Mouse (Mus musculus) spleen, adult 2 months (tissue): ENCODE data around the gene Dyrk1a.

Experiments used
- CTCF ChIP-seq: fragments of 200-500 bp; IDR thresholded peaks from 2 replicates; pipeline ENCODE4 v1.5.1; 2011; ENCODE audit warnings: mild to moderate bottlenecking, inconsistent platforms; ENCODE audit not compliant: insufficient read depth, insufficient read length, insufficient replicate concordance; ENCODE audit errors: extremely low read depth
- POLR2A ChIP-seq: fragments of 200-500 bp; IDR thresholded peaks from 2 replicates; pipeline ENCODE4 v1.6.1; 2011; ENCODE audit warnings: low read depth, low read length, inconsistent platforms

GRCm38 (mm10) chr16:94652091-94652713 is 82.4 kb downstream of the Dyrk1a start:
- no peak for TF ChIP-seq CTCF
- TF ChIP-seq POLR2A: no peak
